ENCODE assay signal across 17 mouse cellular contexts in the genomic region with DNA sequence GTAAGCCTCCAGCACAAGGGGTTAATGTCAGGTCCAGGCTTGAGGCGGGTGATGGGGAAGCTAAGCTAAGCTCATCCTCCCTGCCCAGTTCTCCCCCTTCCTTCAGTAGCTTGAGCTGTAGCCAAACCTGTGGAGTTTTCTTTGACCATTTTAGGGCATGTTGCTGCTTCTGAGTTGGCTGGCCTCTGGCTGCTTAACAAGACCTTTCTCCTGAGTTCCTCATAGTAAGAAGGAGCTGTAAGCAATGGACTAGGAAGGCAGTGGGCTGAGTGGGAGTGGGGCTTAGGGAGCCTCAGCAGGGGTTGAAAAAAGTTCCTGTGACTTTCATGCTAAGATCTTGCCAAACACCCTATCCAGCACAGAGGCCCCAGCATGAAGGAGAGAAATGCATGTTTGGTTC. TPM values are rescaled to one million over a fixed set of nuclear protein-coding genes. Genes with fewer than 3 reads are reported as not detected.
DNase-seq lines count a peak whose midpoint lies in the region; ATAC-seq lines count a peak whose summit lies in the region.
"Had no signal": no experiment of that assay in that cellular context is flagged by ENCODE, and none has a peak within 500 bp of the region (broad histone marks: within the 10 kb centered on the region; RNA-seq: fewer than 3 reads in every experiment).

No protein-coding gene starts in this region.

- no peak overlapping the region for H3K4me2 ChIP-seq in lung, embryonic 15.5 days
- H3K4me2 ChIP-seq: limb, embryonic 13.5 days; midbrain, embryonic 12.5 days had no signal

- peaks cover 48% of the 10 kb centered on the region for H3K36me3 ChIP-seq in lung, embryonic 15.5 days

- peak; percentile 6 for DNase-seq in gastrocnemius, postnatal 25 days
- no peak for DNase-seq in gastrocnemius, postnatal 4 days (ENCODE audit: low spot score in 2 of 2)
- no peak for DNase-seq in lung, adult 18-20 months
- peak; percentile 56 for DNase-seq in Muller cell, postnatal 12 days (ENCODE audit: inconsistent ontology term)
- peak; percentile 76 for DNase-seq in lung, postnatal 10 days
- DNase-seq in left cerebral cortex, adult 18-20 months (ENCODE audit: low spot score in 2 of 2) = no peak
- DNase-seq in yolk sac, embryonic 10.5 days (ENCODE audit: low spot score) = no peak
- DNase-seq: cerebellum, adult 9-10 months; gastrocnemius, postnatal 36 days; right cerebral cortex, postnatal 4 days; thymus, adult 18-20 months had no signal

- H3K9me3 ChIP-seq in lung, embryonic 15.5 days = no peaks in the 10 kb centered on the region
- H3K9me3 ChIP-seq: embryonic facial prominence, embryonic 10.5 days; limb, embryonic 13.5 days; midbrain, embryonic 12.5 days had no signal

- 41% methylated on average over 1 of the region's 1 CpGs for WGBS in lung, embryonic 15.5 days

- H3K9ac ChIP-seq in lung, embryonic 15.5 days = no peak overlapping the region
- H3K9ac ChIP-seq: limb, embryonic 13.5 days; midbrain, embryonic 12.5 days had no signal

- ATAC-seq in lung, embryonic 15.5 days (ENCODE audit: borderline replicate concordance, extremely low read depth, low FRiP score, low TSS enrichment) = no peak
- ATAC-seq: hindbrain, embryonic 16.5 days had no signal

- no peak overlapping the region for H3K4me3 ChIP-seq in lung, embryonic 15.5 days
- H3K4me3 ChIP-seq: embryonic facial prominence, embryonic 10.5 days; left cerebral cortex, adult 2 months; limb, embryonic 13.5 days; midbrain, embryonic 12.5 days had no signal

- H3K4me1 ChIP-seq in lung, embryonic 15.5 days = peaks cover 9% of the 10 kb centered on the region; the same call in 1 of the 2 replicates
- H3K4me1 ChIP-seq: embryonic facial prominence, embryonic 10.5 days; limb, embryonic 13.5 days; midbrain, embryonic 12.5 days had no signal

- H3K27ac ChIP-seq in lung, embryonic 15.5 days = peak overlapping the region; percentile 56
- H3K27ac ChIP-seq: embryonic facial prominence, embryonic 10.5 days; left cerebral cortex, adult 2 months; limb, embryonic 13.5 days; midbrain, embryonic 12.5 days had no signal

- no peaks in the 10 kb centered on the region for H3K27me3 ChIP-seq in lung, embryonic 15.5 days
- H3K27me3 ChIP-seq: limb, embryonic 13.5 days; midbrain, embryonic 12.5 days had no signal

RNA-seq across cellular contexts. Expression of a gene that starts 13.2 kb away (rescaled TPM):
- total RNA-seq in gastrocnemius, postnatal 25 days (2021) = 10 to 100 TPM; 20.6 to 22.7 TPM
- total RNA-seq in gastrocnemius, postnatal 4 days (2021) = 10 to 100 TPM; 39.3 TPM
- 43.2 and 51.1 TPM in 2 replicates for polyA plus RNA-seq in lung, embryonic 15.5 days (2015; fragmentation: Nextera tagmentation; extraction: Ambion mirVana)
- total RNA-seq in left cerebral cortex, adult 18-20 months (2021) = 10 to 100 TPM; 74.5 to 76.5 TPM

RNA-seq across cellular contexts. Expression of a gene that starts 13.6 kb away (rescaled TPM):
- total RNA-seq in gastrocnemius, postnatal 25 days (2021) = 10 to 100 TPM in 1 of 2 experiments, 1 to 10 TPM in 1; 9.6 to 10.0 TPM
- total RNA-seq in gastrocnemius, postnatal 4 days (2021) = 10 to 100 TPM; 19.4 to 23.1 TPM
- polyA plus RNA-seq in lung, embryonic 15.5 days (2015; fragmentation: Nextera tagmentation; extraction: Ambion mirVana) = 20.3 and 25.4 TPM in 2 replicates
- 10 to 100 TPM; 21.3 to 21.6 TPM for total RNA-seq in left cerebral cortex, adult 18-20 months (2021)

RNA-seq across cellular contexts. Expression of a gene that starts 16.0 kb away (rescaled TPM):
- 100 to 1,000 TPM in 1 of 2 experiments, 10 to 100 TPM in 1; 37.7 to 102 TPM for total RNA-seq in gastrocnemius, postnatal 25 days (2021)
- 100 to 1,000 TPM in 1 of 2 experiments, 10 to 100 TPM in 1; 79.2 to 103 TPM for total RNA-seq in gastrocnemius, postnatal 4 days (2021)
- polyA plus RNA-seq in lung, embryonic 15.5 days (2015; fragmentation: Nextera tagmentation; extraction: Ambion mirVana) = 135 and 151 TPM in 2 replicates
- total RNA-seq in left cerebral cortex, adult 18-20 months (2021) = 1 to 10 TPM; 8.5 to 9.9 TPM

RNA-seq across cellular contexts. Expression of a gene that starts 35.2 kb away (rescaled TPM):
- total RNA-seq in gastrocnemius, postnatal 25 days (2021) = 10 to 100 TPM; 67.9 to 70.2 TPM
- 10 to 100 TPM; 61.5 to 65.5 TPM for total RNA-seq in gastrocnemius, postnatal 4 days (2021)
- polyA plus RNA-seq in lung, embryonic 15.5 days (2015; fragmentation: Nextera tagmentation; extraction: Ambion mirVana) = 31.6 and 36.9 TPM in 2 replicates
- total RNA-seq in left cerebral cortex, adult 18-20 months (2021) = 10 to 100 TPM; 78.5 to 80.9 TPM

Comparison
In these comparisons a context has a peak if more than half of its experiments do, and no peak if none do; other contexts are left out.
1. DNase-seq: peak in gastrocnemius, postnatal 25 days (single experiment), Muller cell, postnatal 12 days (single experiment) and lung, postnatal 10 days (single experiment); none in gastrocnemius, postnatal 4 days (0 of 2), lung, adult 18-20 months (0 of 2), left cerebral cortex, adult 18-20 months (0 of 2) and yolk sac, embryonic 10.5 days (single experiment).